In genomic region chr6:99350566-99350965, GRCm38 (mm10) we compare ENCODE assay signal across 19 mouse cellular contexts.
DNase-seq lines count a peak whose midpoint lies in the region; ATAC-seq and TF ChIP-seq lines count a peak whose summit lies in the region.
"Had no signal": no experiment of that assay in that cellular context is flagged by ENCODE, and none has a peak within 500 bp of the region (broad histone marks: within the 10 kb centered on the region; RNA-seq: fewer than 3 reads in every experiment).

No protein-coding gene starts in this region.

- no peaks in the 10 kb centered on the region for H3K9me3 ChIP-seq in heart, embryonic 12.5 days (replicated peaks)
- H3K9me3 ChIP-seq in liver, postnatal 0 days (ENCODE audit: low read length): no peaks in the 10 kb centered on the region
- H3K9me3 ChIP-seq: forebrain, embryonic 10.5 days; limb, embryonic 10.5 days; midbrain, embryonic 12.5 days had no signal

- peak overlapping the region; percentile 18; the same call in 1 of the 2 replicates for H3K4me2 ChIP-seq in heart, embryonic 12.5 days
- H3K4me2 ChIP-seq in liver, postnatal 0 days (ENCODE audit: low read depth, low read length): no peak overlapping the region
- H3K4me2 ChIP-seq: midbrain, embryonic 12.5 days had no signal

- H3K4me1 ChIP-seq in heart, embryonic 12.5 days (replicated peaks): peaks cover 32% of the 10 kb centered on the region
- no peaks in the 10 kb centered on the region for H3K4me1 ChIP-seq in heart, adult 2 months (ENCODE audit: control insufficient read depth, insufficient read depth, low read length)
- peaks cover 6% of the 10 kb centered on the region; the same call in 1 of the 2 replicates for H3K4me1 ChIP-seq in liver, postnatal 0 days (ENCODE audit: insufficient read depth)

- H3K9ac ChIP-seq in heart, embryonic 12.5 days: no peak overlapping the region
- H3K9ac ChIP-seq in heart, adult 2 months (ENCODE audit: low read depth, low read length): no peak overlapping the region
- H3K9ac ChIP-seq in liver, postnatal 0 days (replicated peaks): no peak overlapping the region
- H3K9ac ChIP-seq: midbrain, embryonic 12.5 days had no signal

- peak overlapping the region; percentile 81 for H3K27ac ChIP-seq in heart, embryonic 12.5 days (ENCODE audit: poor library complexity, severe bottlenecking)
- H3K27ac ChIP-seq in heart, adult 2 months: no peak overlapping the region
- 0 out of 2 replicates have a peak overlapping the region, but pooled peaks have one; percentile 32 for H3K27ac ChIP-seq in liver, postnatal 0 days (ENCODE audit: low read depth)
- H3K27ac ChIP-seq: forebrain, embryonic 10.5 days; hindbrain, postnatal 0 days; limb, embryonic 10.5 days; midbrain, embryonic 12.5 days had no signal

- intact Hi-C loops in heart, adult 2 months (cut with DNase I): no loop called here
- intact Hi-C loops in left cerebral cortex, postnatal 14 days (cut with DNase I): no loop called here

- no peak for TF ChIP-seq CTCF in heart, adult 2 months (IDR thresholded peaks at IDR 0.05)
- TF ChIP-seq CTCF in liver, postnatal 0 days (IDR thresholded peaks at IDR 0.05; ENCODE audit: low read depth): no peak

- H3K36me3 ChIP-seq in heart, embryonic 12.5 days: no peaks in the 10 kb centered on the region
- H3K36me3 ChIP-seq in heart, adult 2 months (ENCODE audit: control insufficient read depth, insufficient read depth, low read length): no peaks in the 10 kb centered on the region
- H3K36me3 ChIP-seq in liver, postnatal 0 days (replicated peaks; ENCODE audit: insufficient read depth, low read length): no peaks in the 10 kb centered on the region
- H3K36me3 ChIP-seq: forebrain, embryonic 10.5 days; limb, embryonic 10.5 days; midbrain, embryonic 12.5 days had no signal

- peak; percentile 59; the same call in 1 of the 2 replicates for ATAC-seq in heart, embryonic 12.5 days (ENCODE audit: insufficient number of reproducible peaks, low FRiP score)
- peak; percentile 84 for ATAC-seq in activated CD4-positive, CD25-positive, alpha-beta regulatory T cell, adult 4 months
- ATAC-seq in liver, postnatal 0 days: peak; percentile 54; the same call in 1 of the 2 replicates
- ATAC-seq: hindbrain, postnatal 0 days had no signal

- no peak for DNase-seq in heart, adult 2 months
- peak; percentile 59 for DNase-seq in CD4-positive helper T cell, adult 2 months (ENCODE audit: low read depth, low spot score)
- DNase-seq in liver, postnatal 0 days: no peak
- no peak for DNase-seq in kidney, adult 8-10 months
- no peak for DNase-seq in left cerebral cortex, postnatal 14 days (ENCODE audit: low spot score in 2 of 2)
- no peak for DNase-seq in layer of hippocampus, adult 11-12 months (ENCODE audit: low spot score)
- DNase-seq: cerebellum, adult 9-11 months; gastrocnemius, postnatal 10 days; kidney, adult 2 months; layer of hippocampus, postnatal 36 days; lung, adult 2 months; lung, postnatal 4 days; right cerebral cortex, postnatal 4 days had no signal

- 17% methylated on average over 3 of the region's 3 CpGs for WGBS in heart, embryonic 12.5 days
- 71% methylated on average over 3 of the region's 3 CpGs for WGBS in heart, adult 2 months
- WGBS in liver, postnatal 0 days (ENCODE audit: insufficient replicate concordance): 51% methylated on average over 3 of the region's 3 CpGs

- H3K79me2 ChIP-seq in heart, adult 2 months (replicated peaks; ENCODE audit: control insufficient read depth, insufficient read depth, low read length): no peaks in the 10 kb centered on the region

- H3K27me3 ChIP-seq in heart, embryonic 12.5 days (replicated peaks): no peaks in the 10 kb centered on the region
- H3K27me3 ChIP-seq in heart, adult 2 months (ENCODE audit: control insufficient read depth, insufficient read depth, low read length): no peaks in the 10 kb centered on the region
- H3K27me3 ChIP-seq in liver, postnatal 0 days (ENCODE audit: insufficient read depth, low read length): no peaks in the 10 kb centered on the region
- H3K27me3 ChIP-seq: midbrain, embryonic 12.5 days had no signal

- no peak for TF ChIP-seq EP300 in heart, adult 2 months (IDR thresholded peaks at IDR 0.05; ENCODE audit: insufficient read depth, low read depth, low read length)
- no peak for TF ChIP-seq EP300 in liver, postnatal 0 days (IDR thresholded peaks at IDR 0.05; ENCODE audit: low read depth)

- no peak for TF ChIP-seq POLR2A in heart, adult 2 months (IDR thresholded peaks at IDR 0.05; ENCODE audit: insufficient read depth, low read depth, low read length)

- no peak overlapping the region for H3K4me3 ChIP-seq in heart, embryonic 12.5 days
- no peak overlapping the region for H3K4me3 ChIP-seq in heart, adult 2 months
- H3K4me3 ChIP-seq in liver, postnatal 0 days (ENCODE audit: low read depth, low read length): no peak overlapping the region
- H3K4me3 ChIP-seq: forebrain, embryonic 10.5 days; limb, embryonic 10.5 days; midbrain, embryonic 12.5 days had no signal
